Mouse (Mus musculus): ENCODE data around the gene 1700015F17Rik. TPM values are rescaled to one million over a fixed set of nuclear protein-coding genes. Genes with fewer than 3 reads are reported as not detected.

1700015F17Rik gene
- total RNA-seq (2012; rRNA removed) (not detected in 2 replicates), total RNA-seq (2014; rRNA removed) (not detected in 2 replicates), polyA plus RNA-seq (2012; ENCODE audit: insufficient read length, low read depth) (not detected in 2 replicates)

DNA sequence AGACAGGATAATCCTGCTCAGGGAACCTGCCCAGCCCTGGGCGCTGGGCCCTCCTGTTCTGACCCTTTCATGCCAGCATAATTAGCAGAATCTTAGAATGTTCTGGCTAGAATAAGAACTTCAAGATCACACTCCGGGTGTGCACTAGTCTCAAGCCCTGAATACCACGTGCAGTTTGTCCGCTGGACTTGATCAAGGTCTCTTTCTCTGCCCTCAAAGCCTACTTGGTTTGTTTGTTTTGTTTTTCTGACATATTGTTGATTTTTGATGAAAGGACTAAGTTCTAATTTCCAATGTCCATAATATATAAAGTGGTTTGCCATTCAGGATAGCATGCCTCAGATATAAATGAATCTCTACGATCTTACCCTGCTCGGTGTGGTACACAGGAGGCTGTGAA, at the start of gene 1700015F17Rik:
Gene 1700015F17Rik (minus strand): TSS at position 101 of the 400 bp plus-strand sequence.
- Histone ChIP-seq H3K27ac (ENCODE audit: insufficient read depth, low read depth) (no peak within 1 kb of the TSS), H3K27me3 (replicated peaks) (no peaks in the 10 kb centered on the region), H3K4me1 (ENCODE audit: control insufficient read depth in 1 of 2, insufficient read depth in 2 of 2) (peaks cover 5 to 8% of the 10 kb centered on the region in 2 experiments; a peak in 2 of 4 replicates), H3K9ac (ENCODE audit: insufficient read depth, low read depth) (no peak within 1 kb of the TSS), H3K9me3 (replicated peaks; ENCODE audit: low read length) (no peaks in the 10 kb centered on the region), H3K79me2 (replicated peaks; ENCODE audit: control insufficient read depth, extremely low read depth, insufficient read depth, poor library complexity, severe bottlenecking) (no peaks in the 10 kb centered on the region), H3K4me3 (replicated peaks in 1 of 3; ENCODE audit: low read depth in 2 of 3, low read length in 2 of 3, poor library complexity in 1 of 3) (no peak within 1 kb of the TSS), H3K4me2 (ENCODE audit: insufficient read depth, low read depth, poor library complexity, severe bottlenecking) (no peak within 1 kb of the TSS), H3K36me3 (replicated peaks in 1 of 2; ENCODE audit: control insufficient read depth in 1 of 2, insufficient read depth in 1 of 2, low read length in 1 of 2) (no peaks in the 10 kb centered on the region)
- TF ChIP-seq JUND (conservative IDR thresholded peaks at IDR 0.05; ENCODE audit: low read depth, low read length) (no peak), TCF12 (IDR thresholded peaks at IDR 0.05; ENCODE audit: low read depth, low read length) (no peak), CHD1 (IDR thresholded peaks at IDR 0.05; ENCODE audit: low read depth, low read length) (no peak), NELFE (IDR thresholded peaks at IDR 0.05; ENCODE audit: low read depth, low read length) (no peak), SMC3 (IDR thresholded peaks at IDR 0.05; ENCODE audit: low read depth, low read length) (no peak), CTCF (conservative IDR thresholded peaks at IDR 0.05 in 1 of 2, IDR thresholded peaks at IDR 0.05 in 1 of 2; ENCODE audit: low read depth in 2 of 2, low read length in 2 of 2) (no peak), JUN (IDR thresholded peaks at IDR 0.05; ENCODE audit: insufficient read depth, low read depth, low read length) (no peak), MAZ (IDR thresholded peaks at IDR 0.05; ENCODE audit: low read depth, low read length) (no peak), MXI1 (IDR thresholded peaks at IDR 0.05; ENCODE audit: low read depth, low read length) (no peak), SIN3A (IDR thresholded peaks at IDR 0.05; ENCODE audit: low read length) (no peak), RCOR1 (conservative IDR thresholded peaks at IDR 0.05; ENCODE audit: low read depth, low read length) (no peak), ELF1 (IDR thresholded peaks at IDR 0.05; ENCODE audit: low read depth, low read length) (no peak)
- dilution Hi-C loops (cut with MboI; ENCODE audit: extremely low pct_ligation_motif_present, extremely low pct_unique_long_range_greater_than_20kb, low sequenced_read_pairs): no loop called here
- no peak for DNase-seq (ENCODE audit: extremely low read depth)
- in situ Hi-C loops (cut with MboI; ENCODE audit: low pct_ligation_motif_present, low pct_unique_long_range_greater_than_20kb, low sequenced_read_pairs): loop anchor here (5.0 kb wide), 2 partner anchors 57 to 517 kb away; partner anchors contain the start of gene Cdk14

- Histone ChIP-seq H3K4me3 (replicated peaks in 1 of 3; ENCODE audit: low read depth in 2 of 3, low read length in 2 of 3, poor library complexity in 1 of 3) (no peak overlapping the region), H3K27me3 (replicated peaks) (no peaks in the 10 kb centered on the region), H3K79me2 (replicated peaks; ENCODE audit: control insufficient read depth, extremely low read depth, insufficient read depth, poor library complexity, severe bottlenecking) (peaks cover 3% of the 10 kb centered on the region; the same call in 1 of the 2 replicates), H3K4me2 (ENCODE audit: insufficient read depth, low read depth, poor library complexity, severe bottlenecking) (no peak overlapping the region), H3K27ac (ENCODE audit: insufficient read depth, low read depth) (no peak overlapping the region), H3K4me1 (ENCODE audit: control insufficient read depth in 1 of 2, insufficient read depth in 2 of 2) (peaks cover 5 to 22% of the 10 kb centered on the region in 2 experiments), H3K9ac (ENCODE audit: insufficient read depth, low read depth) (no peak overlapping the region), H3K36me3 (replicated peaks in 1 of 2; ENCODE audit: control insufficient read depth in 1 of 2, insufficient read depth in 1 of 2, low read length in 1 of 2) (peaks cover 5 to 19% of the 10 kb centered on the region in 2 experiments), H3K9me3 (replicated peaks; ENCODE audit: low read length) (peaks cover 4% of the 10 kb centered on the region)
- DNase-seq (ENCODE audit: extremely low read depth): no peak
- in situ Hi-C loops (cut with MboI; ENCODE audit: low pct_ligation_motif_present, low pct_unique_long_range_greater_than_20kb, low sequenced_read_pairs) (loop anchor here (25.0 kb wide), 1 partner anchor 122 kb away; no protein-coding TSS in a partner anchor), dilution Hi-C loops (cut with MboI; ENCODE audit: extremely low pct_ligation_motif_present, extremely low pct_unique_long_range_greater_than_20kb, low sequenced_read_pairs) (no loop called here)
- no peak for TF ChIP-seq CTCF (conservative IDR thresholded peaks at IDR 0.05 in 1 of 2, IDR thresholded peaks at IDR 0.05 in 1 of 2; ENCODE audit: low read depth in 2 of 2, low read length in 2 of 2)
- no peak for TF ChIP-seq USF2 (conservative IDR thresholded peaks at IDR 0.05; ENCODE audit: low read depth, low read length)
- no peak for TF ChIP-seq PAX5 (IDR thresholded peaks at IDR 0.05; ENCODE audit: low read length)
- TF ChIP-seq ELF1 (IDR thresholded peaks at IDR 0.05; ENCODE audit: low read depth, low read length): no peak
- TF ChIP-seq ZNF384 (IDR thresholded peaks at IDR 0.05; ENCODE audit: low read depth, low read length): no peak
- no peak for TF ChIP-seq NRF1 (IDR thresholded peaks at IDR 0.05; ENCODE audit: low read depth, low read length)
- no peak for TF ChIP-seq POLR2A (IDR thresholded peaks at IDR 0.05; ENCODE audit: low read depth, low read length)
- TF ChIP-seq KAT2A (IDR thresholded peaks at IDR 0.05; ENCODE audit: insufficient replicate concordance, low read length): no peak
- TF ChIP-seq MEF2A (IDR thresholded peaks at IDR 0.05; ENCODE audit: borderline replicate concordance, low read depth, low read length): no peak
- TF ChIP-seq JUN (IDR thresholded peaks at IDR 0.05; ENCODE audit: insufficient read depth, low read depth, low read length): no peak
- TF ChIP-seq ZMIZ1 (IDR thresholded peaks at IDR 0.05; ENCODE audit: low read depth, low read length): no peak
- TF ChIP-seq GABPA (IDR thresholded peaks at IDR 0.05; ENCODE audit: insufficient replicate concordance, low read depth, low read length): no peak
- no peak for TF ChIP-seq CHD2 (IDR thresholded peaks at IDR 0.05; ENCODE audit: low read length)
- no peak for TF ChIP-seq RAD21 (IDR thresholded peaks at IDR 0.05; ENCODE audit: low read depth, low read length)
These were observed 36.5 kb upstream of the 1700015F17Rik start for GRCm38 (mm10) chr5:5515411-5515810.
